Mouse (Mus musculus) natural killer cell, adult 2 months (primary cell): ENCODE results near the gene Fbxl7.

ENCODE experiments used
- DNase-seq, 2 experiments: peaks; one replicate each; pipeline ENCODE4 v3.0.0; 2022; ENCODE audit warnings: low spot score in 2 of 2

Gene Fbxl7

GRCm38 (mm10) chr15:26895251-26895711, at the start of gene Fbxl7:
TSS of gene Fbxl7 (minus strand) at chr15:26895580.
- DNase-seq = no peak

GRCm38 (mm10) chr15:26922026-26922425, 26.6 kb upstream of the Fbxl7 start:
- DNase-seq = no peak

- DNase-seq = no peak
Measured at GRCm38 (mm10) chr15:26913427-26913826, 18.0 kb upstream of the Fbxl7 start.

- no peak for DNase-seq
Measured at GRCm38 (mm10) chr15:26895761-26896160, 381 bp upstream of the Fbxl7 start.

GRCm38 (mm10) chr15:26894801-26895229, 565 bp downstream of the Fbxl7 start:
- DNase-seq = no peak

DNA sequence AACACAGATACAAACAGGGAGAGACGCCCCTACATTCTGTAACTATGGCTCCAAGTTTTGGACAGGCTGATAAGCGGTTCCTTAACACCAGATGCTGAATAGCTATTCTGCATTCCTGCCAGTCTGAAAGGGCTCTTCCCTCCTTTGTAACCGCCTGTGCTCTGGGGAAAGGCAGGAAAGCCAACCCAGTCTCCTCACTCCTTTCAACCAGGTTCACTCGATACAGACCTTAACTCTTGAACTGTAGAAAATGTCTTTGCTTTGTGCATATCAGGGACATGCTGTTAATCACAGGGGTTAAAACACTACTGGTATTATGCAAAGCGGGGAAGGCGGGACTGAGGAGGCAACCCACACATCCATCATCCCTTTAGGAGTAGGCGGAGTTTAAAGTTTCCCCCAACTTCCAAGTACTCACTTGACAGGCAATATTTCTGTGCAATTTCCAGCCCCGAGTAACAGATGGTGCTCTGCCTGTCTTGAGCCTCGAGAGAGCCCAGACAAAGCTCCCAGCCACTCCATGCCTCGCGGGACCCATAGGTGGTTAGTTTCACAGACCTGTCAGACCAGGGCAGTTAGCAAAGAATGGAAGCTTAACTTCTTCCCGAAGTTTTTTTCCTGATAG, 1.2 kb downstream of the Fbxl7 start:
- DNase-seq = no peak

GRCm38 (mm10) chr15:26893136-26893535, 2.2 kb downstream of the Fbxl7 start:
- no peak for DNase-seq

- DNase-seq = no peak
Measured at GRCm38 (mm10) chr15:26889971-26890370, 5.4 kb downstream of the Fbxl7 start.

DNA sequence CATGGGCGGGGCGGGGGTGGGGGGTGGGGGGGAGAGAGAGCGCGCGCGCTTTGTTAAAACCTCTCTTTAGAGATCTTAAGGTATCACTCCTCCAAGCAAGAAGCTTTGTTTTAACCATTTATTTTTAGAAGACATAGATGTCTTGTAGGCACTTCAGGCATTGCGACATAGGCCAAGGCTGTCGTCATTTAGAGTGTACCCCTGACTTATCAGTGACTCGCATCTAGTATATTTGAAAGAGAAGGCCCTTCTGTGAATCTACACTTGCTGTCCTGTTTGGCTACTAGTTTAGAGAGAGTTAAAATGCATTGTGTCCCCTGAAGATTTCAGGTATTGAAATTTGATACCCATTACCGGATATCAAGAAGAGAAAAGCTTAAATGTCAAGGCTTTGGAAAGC, 7.2 kb downstream of the Fbxl7 start:
- DNase-seq = no peak

DNA sequence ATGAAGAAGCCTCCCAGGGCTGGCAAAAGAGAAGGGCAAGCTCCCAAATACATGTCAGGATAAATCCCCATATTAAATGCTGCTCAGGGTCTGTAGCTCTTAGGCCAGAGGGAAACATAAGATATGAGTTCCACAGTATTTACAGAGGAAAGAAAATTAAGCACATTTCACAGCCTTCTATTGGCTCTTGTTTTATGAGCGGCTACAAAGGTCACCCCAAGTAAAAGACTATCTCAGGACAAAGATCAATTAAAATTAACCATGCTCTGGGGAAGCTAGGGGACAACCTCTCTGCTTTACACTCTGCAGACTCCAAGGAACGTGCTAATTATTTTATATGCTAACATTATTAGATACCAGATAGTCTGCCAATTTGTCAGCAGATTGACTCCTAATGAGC, 9.4 kb downstream of the Fbxl7 start:
- no peak for DNase-seq

GRCm38 (mm10) chr15:26880212-26880956, 15.0 kb downstream of the Fbxl7 start:
- no peak for DNase-seq

DNA sequence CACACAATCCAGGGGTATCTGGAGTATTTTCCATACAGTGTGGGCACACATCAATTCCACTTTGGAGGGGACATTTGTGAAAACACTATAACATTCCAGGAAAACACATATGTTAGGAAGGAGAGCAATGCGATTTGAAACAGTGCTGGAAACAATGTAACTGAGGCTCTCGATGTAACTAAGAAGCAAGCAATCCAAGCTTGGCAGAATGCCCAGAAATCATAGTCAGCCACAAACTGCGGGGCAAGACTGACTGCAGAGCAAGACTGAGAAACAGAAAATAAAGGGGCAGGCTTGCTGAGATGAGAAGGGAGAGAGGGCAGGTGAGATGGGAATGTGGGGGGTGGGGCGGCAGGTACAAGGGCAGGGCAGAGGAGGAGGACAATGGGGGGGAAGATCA, 19.7 kb downstream of the Fbxl7 start:
- DNase-seq = no peak

GRCm38 (mm10) chr15:26872234-26872633, 23.1 kb downstream of the Fbxl7 start:
- no peak for DNase-seq

DNA sequence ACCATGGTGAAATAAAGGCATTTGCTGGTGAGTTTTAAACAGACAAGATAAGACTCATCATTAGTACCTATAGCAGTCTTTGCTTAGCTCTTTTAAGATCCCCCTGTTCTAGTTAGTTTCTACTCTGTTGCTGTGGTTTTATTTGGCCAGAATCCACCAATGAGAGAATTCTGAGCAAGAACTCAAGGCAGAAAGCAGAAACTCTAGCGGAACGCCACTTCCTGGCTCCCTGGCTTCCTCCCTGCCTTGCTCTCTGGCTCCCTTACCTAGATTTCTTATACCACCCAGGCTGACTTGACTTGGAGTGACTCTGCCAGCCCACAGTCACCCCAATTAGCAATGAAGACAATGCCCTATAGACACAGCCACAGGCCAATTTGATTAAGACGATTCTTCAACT, 26.2 kb downstream of the Fbxl7 start:
- no peak for DNase-seq

DNA sequence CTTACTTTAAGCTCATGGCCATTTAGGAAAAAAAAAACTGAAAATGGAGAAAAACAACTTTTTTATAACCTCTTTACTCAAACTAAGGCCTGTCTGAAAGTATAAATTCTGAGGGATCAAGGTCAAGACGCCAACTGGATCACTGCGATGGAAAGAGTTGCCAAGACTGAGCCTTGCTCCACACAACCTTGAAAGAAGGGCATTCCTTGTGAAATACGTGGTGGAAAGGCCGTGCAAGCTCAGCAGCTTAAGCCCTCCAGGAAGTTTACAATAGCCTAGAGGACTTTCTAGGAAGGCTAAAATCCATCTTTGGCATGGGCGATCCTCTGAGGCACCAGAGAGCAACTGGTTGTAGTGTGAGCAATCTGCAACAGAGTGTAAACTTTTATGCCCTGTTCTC, 27.9 kb downstream of the Fbxl7 start:
- no peak for DNase-seq

- no peak for DNase-seq
Measured at GRCm38 (mm10) chr15:26862173-26862572, 33.2 kb downstream of the Fbxl7 start.

DNA sequence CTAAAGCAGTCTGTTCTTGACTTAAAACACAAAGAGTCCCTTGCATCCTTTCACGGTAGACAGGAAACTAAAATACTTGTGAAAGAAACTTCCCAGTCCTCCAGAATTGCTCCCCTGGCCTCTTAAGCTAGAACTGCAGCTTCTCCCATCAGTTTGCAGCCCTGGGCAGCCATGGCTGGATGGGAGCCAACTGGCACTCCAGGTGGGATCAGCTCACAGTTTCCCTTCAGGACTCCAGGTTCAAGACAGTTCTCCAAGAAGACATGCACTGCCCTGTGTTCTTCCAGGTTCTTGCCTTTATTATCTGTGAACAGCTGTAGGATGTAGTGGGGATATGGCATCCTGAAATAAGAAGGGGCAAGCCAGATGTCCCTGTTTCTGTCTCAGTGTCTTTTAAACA, 45.8 kb downstream of the Fbxl7 start:
- no peak for DNase-seq

DNA sequence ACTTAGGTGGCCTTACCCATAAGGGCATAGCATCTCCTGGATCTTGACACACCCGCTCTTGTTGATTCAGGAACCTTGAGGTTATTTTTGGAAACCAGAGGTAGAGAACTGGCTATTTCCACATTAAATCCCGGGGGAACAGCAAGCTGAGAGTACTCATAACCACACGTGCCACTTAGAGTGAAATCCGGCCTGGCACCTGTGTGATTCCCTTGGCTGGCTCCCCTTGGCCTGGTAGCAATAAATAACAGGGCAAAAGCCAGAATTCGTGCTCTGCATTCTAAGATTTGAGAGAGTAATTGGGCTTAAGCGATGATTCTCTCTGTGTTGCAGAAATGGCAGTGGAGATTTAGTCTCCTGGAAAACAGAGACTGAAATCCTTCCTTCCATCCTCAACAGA, 53.2 kb downstream of the Fbxl7 start:
- DNase-seq = no peak

GRCm38 (mm10) chr15:26838386-26838785, 57.0 kb downstream of the Fbxl7 start:
- DNase-seq = no peak

GRCm38 (mm10) chr15:26837200-26837599, 58.2 kb downstream of the Fbxl7 start:
- no peak for DNase-seq

- no peak for DNase-seq
Measured at GRCm38 (mm10) chr15:26834415-26834814, 61.0 kb downstream of the Fbxl7 start.

DNA sequence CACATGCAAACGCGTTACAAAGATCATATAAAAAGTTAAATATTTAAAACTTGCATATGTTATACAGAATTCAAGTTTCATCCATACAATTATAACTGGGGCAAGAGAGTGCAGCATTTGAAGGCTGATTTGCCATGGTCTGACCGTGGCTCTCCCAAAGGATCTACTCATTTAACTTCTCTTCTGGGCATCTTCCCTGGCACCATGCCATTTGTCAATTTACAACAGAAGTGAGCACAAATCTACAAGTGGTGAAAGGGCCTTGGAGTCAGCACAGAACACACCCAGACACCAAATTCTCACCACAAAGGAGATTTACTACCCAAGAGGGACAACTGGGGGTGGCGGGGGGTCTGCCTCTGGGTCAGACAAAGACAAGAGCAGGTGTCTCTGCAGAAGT, 64.2 kb downstream of the Fbxl7 start:
- DNase-seq = no peak

DNA sequence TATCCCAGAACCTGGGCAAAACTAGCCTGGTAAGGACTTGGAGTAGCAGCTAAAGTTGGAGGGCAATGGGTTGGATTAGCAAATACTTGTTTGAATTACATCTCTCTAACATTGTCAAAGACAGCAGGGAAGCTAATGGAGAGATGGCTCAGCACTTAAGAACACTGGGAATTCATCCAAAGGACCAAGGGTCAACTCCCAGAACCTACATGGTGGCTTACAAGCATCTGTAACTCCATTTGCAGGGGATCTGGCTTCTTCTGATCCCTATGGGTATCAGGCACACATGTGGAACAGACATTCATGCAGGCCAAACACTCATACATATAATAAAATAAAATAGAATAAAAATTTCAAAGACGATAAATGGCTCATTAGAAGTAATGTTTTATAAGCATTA, 78.4 kb downstream of the Fbxl7 start:
- no peak for DNase-seq
